Mouse (Mus musculus): ENCODE data around the gene Tor4a.

DNA sequence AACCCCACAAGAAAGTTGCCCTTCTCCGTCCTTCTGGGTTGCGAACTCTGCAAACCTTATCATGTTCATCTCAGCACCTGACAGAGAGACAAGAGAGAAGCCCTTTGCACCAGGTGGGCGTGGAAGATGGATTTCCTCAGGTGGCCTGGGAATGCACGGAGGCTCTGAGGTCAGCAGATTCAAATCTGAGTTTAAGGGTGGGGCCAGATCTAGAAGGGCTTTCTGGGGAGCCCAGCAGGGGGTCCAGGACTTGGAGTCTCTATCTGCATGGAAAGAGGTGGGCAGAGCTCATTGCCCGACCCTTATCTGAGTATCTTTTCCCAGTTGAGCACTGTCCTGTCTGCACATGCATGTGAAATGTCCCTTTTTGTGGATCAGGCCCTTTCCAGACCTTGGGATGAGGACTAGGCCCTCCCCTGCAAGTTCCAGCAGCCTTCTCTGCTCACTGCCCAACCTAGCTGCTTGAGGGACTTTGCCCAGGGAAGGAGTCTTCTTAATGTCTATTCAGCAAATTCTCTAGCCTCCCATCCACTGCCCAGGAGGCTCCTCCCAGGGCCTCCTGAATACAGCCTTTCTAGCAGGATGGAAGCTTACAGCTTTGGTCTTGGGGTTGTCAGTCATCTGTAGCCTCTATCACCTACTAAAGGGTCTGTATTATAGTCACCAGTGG lies 38.0 kb upstream of the Tor4a start:
- TF ChIP-seq TCF12 (IDR thresholded peaks at IDR 0.05; ENCODE audit: low read depth, low read length) (no peak), E2F4 (IDR thresholded peaks at IDR 0.05; ENCODE audit: insufficient replicate concordance, low read depth, low read length) (no peak), POLR2A (IDR thresholded peaks at IDR 0.05; ENCODE audit: low read depth, low read length) (no peak), MAFK (IDR thresholded peaks at IDR 0.05; ENCODE audit: insufficient replicate concordance, low read length) (no peak), USF1 (IDR thresholded peaks at IDR 0.05; ENCODE audit: low read depth, low read length) (no peak)
